Mouse (Mus musculus) midbrain, postnatal 0 days (tissue): ENCODE results near the gene Hrh2. TPM values are rescaled to one million over a fixed set of nuclear protein-coding genes. Genes with fewer than 3 reads are reported as not detected.
A peak's percentile ranks its signal among the peaks of the same experiment; 100 is the strongest.

Experiments
- ATAC-seq: fragments of 200-750 bp; cut with Nextera tagmentation; 2 replicates; pipeline ENCODE4 v1.8.0; 2017; ENCODE audit warnings: moderate number of reproducible peaks, mild to moderate bottlenecking, moderate TSS enrichment, moderate library complexity; ENCODE audit not compliant: low FRiP score
- DNase-seq: peaks from one replicate; pipeline ENCODE4 v3.0.0-alpha.2; 2015; ENCODE audit warnings: low spot score
- H3K27ac ChIP-seq: fragments of 300-500 bp; sonication (generic); 2 replicates; pipeline ENCODE4 v1.5.1; 2014; ENCODE audit warnings: low read depth, mild to moderate bottlenecking, low read length, mixed read lengths
- H3K27me3 ChIP-seq: fragments of 300-500 bp; sonication (generic); 2 replicates; pipeline ENCODE4 v1.6.1; 2014; ENCODE audit warnings: low read length, control low read depth, mixed read lengths; ENCODE audit not compliant: insufficient read depth
- H3K36me3 ChIP-seq: fragments of 300-500 bp; sonication (generic); 2 replicates; pipeline ENCODE4 v1.6.1; 2014; ENCODE audit warnings: low read length, control low read depth, mixed read lengths; ENCODE audit not compliant: insufficient read depth
- H3K4me1 ChIP-seq: fragments of 300-500 bp; sonication (generic); 2 replicates; pipeline ENCODE4 v1.6.1; 2014; ENCODE audit warnings: mild to moderate bottlenecking, control low read depth, antibody characterized with exemption, low read length, mixed read lengths; ENCODE audit not compliant: insufficient read depth
- H3K4me2 ChIP-seq: fragments of 300-500 bp; sonication (generic); 2 replicates; pipeline ENCODE4 v1.6.1; 2014; ENCODE audit warnings: low read depth, mild to moderate bottlenecking, low read length, mixed read lengths; ENCODE audit not compliant: poor library complexity, severe bottlenecking
- H3K4me3 ChIP-seq: fragments of 300-500 bp; sonication (generic); 2 replicates; pipeline ENCODE4 v1.5.1; 2014; ENCODE audit warnings: low read depth, mild to moderate bottlenecking, low read length, moderate library complexity
- H3K9ac ChIP-seq: fragments of 300-500 bp; sonication (generic); replicated peaks from 2 replicates; pipeline ENCODE4 v1.6.1; 2014; ENCODE audit warnings: mild to moderate bottlenecking, low read length, moderate library complexity, mixed read lengths; ENCODE audit not compliant: poor library complexity, severe bottlenecking
- H3K9me3 ChIP-seq: fragments of 300-500 bp; sonication (generic); 2 replicates; pipeline ENCODE4 v1.6.1; 2016; ENCODE audit warnings: low read length, control low read depth
- CTCF ChIP-seq: IDR thresholded peaks from 2 replicates; pipeline ENCODE4 v1.5.1; 2016; ENCODE audit warnings: antibody characterized with exemption, mild to moderate bottlenecking
- WGBS: fragments of 180-500 bp; shearing (Covaris S2); extraction: QIAGEN DNeasy Blood & Tissue Kit; methylation state at CpG from one replicate; pipeline ENCODE4 v1.1.7; 2014; 5-methylcytosine and 5-hydroxymethylcytosine counted together
- polyA plus RNA-seq: library from polyadenylated mRNA; unstranded; fragments of >200 nt; fragmentation: Nextera tagmentation; extraction: Ambion mirVana; gene quantifications from 2 replicates; pipeline ENCODE4 v1.2.1, GENCODE M21; 2015
- total RNA-seq: library from RNA; depleted of rRNA; stranded (reverse); fragments of >200 nt; gene quantifications from 2 replicates; pipeline ENCODE4 v1.2.3, GENCODE M21; 2014

The Hrh2 gene
- total and polyA plus RNA-seq, 2 experiments from 2014 or later: 1.2 to 2.0 TPM

DNA sequence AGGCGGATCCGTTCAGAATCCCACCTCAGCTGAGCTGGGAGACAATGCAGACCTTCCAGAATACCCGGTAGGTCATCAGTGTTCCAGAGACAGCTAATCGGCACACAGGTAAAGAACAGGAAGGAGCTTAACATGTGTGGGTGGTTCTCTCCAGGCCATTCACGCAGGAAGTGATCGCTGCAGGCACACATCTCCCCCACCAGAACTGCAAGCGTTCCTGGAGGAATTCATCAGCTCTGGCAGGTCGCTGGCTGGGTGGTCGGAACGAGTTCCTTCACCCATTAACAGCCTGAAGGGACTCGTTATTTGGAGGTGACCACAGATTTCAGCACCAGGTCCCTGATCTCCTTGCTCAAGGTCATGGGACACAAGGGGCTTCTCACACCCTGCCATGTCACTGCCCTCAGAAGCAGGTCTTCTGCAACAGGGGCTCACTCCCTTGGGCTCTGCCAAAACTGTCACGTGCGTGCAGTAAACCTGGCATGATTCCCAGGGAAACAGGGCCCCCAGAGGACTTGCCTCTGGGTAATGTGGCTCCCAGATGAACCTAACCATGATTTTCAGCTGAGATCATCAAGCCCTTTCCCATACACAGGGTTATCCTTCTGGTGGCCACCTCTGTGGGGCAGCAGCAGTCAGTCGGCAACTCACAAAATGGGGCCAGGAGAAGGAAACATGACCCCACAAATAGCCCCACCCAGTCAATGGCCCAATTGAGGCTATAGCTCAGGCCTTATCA, 46.8 kb downstream of the Hrh2 start:
- 57% methylated on average over 14 of the region's 14 CpGs for WGBS
- H3K27me3 ChIP-seq: no peaks in the 10 kb centered on the region
- ATAC-seq: no peak

DNA sequence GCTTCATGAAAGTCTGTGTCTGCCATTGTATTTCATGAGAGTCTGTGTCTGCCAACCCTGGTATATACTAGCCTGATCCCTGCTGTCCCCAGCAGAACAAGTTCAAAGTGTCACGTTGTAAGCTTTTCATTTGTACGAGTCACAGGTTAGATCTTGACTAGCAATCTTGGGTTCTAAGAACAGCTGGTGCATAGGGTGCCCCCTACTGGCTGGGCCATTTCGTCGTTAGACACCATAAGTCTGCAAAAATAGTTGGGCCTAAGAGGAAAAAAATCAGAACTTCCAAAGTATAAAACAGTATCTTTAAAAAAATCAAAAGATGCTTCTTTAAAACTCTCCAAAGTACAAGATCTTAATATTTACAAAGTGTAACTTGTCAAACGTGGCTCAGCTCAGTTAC, 50.5 kb downstream of the Hrh2 start:
- no peak overlapping the region for H3K27ac ChIP-seq
- no peak overlapping the region for H3K4me3 ChIP-seq
- peak; percentile 33 for TF ChIP-seq CTCF
- DNase-seq: no peak
- no peaks in the 10 kb centered on the region for H3K9me3 ChIP-seq
- no peaks in the 10 kb centered on the region for H3K27me3 ChIP-seq
- H3K36me3 ChIP-seq: no peaks in the 10 kb centered on the region
- WGBS: 65% methylated on average over 5 of the region's 5 CpGs
- no peak for ATAC-seq
- no peak overlapping the region for H3K9ac ChIP-seq
- H3K4me2 ChIP-seq: no peak overlapping the region
- H3K4me1 ChIP-seq: no peaks in the 10 kb centered on the region

More for the DNA sequence above, 46.8 kb downstream of the Hrh2 start:
- H3K4me1 ChIP-seq: no peaks in the 10 kb centered on the region
- no peak overlapping the region for H3K9ac ChIP-seq
- H3K36me3 ChIP-seq: no peaks in the 10 kb centered on the region
- H3K9me3 ChIP-seq: no peaks in the 10 kb centered on the region
- peak; percentile 31 for DNase-seq
- TF ChIP-seq CTCF: no peak
- no peak overlapping the region for H3K27ac ChIP-seq
- H3K4me2 ChIP-seq: no peak overlapping the region
- H3K4me3 ChIP-seq: no peak overlapping the region

DNA sequence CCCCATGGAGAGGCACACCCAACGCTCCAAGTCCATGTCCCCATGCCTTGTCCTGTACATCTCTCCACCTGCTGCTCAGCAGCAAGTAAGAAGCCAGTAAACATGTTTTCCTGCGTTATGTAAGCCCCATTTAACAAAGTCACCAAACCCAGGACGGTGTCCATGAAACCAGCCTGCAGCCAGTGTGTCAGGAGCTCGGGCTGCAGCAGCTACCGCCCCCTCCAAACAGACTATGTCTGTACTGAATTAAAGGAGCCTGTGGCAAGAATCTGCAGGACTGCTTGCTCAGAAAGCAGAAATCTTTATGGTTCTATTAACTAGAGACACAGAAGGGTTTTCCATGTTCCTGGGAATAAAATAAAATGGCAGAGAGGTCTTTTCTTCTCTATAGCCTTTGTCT, 53.3 kb downstream of the Hrh2 start:
- DNase-seq: no peak
- no peak overlapping the region for H3K27ac ChIP-seq
- H3K4me1 ChIP-seq: peaks cover 2% of the 10 kb centered on the region; the same call in 1 of the 2 replicates
- WGBS: 63% methylated on average over 5 of the region's 5 CpGs
- no peaks in the 10 kb centered on the region for H3K9me3 ChIP-seq
- no peak for ATAC-seq
- no peak for TF ChIP-seq CTCF
- H3K9ac ChIP-seq: no peak overlapping the region
- H3K36me3 ChIP-seq: no peaks in the 10 kb centered on the region
- H3K4me3 ChIP-seq: no peak overlapping the region
- H3K27me3 ChIP-seq: no peaks in the 10 kb centered on the region
- H3K4me2 ChIP-seq: no peak overlapping the region

DNA sequence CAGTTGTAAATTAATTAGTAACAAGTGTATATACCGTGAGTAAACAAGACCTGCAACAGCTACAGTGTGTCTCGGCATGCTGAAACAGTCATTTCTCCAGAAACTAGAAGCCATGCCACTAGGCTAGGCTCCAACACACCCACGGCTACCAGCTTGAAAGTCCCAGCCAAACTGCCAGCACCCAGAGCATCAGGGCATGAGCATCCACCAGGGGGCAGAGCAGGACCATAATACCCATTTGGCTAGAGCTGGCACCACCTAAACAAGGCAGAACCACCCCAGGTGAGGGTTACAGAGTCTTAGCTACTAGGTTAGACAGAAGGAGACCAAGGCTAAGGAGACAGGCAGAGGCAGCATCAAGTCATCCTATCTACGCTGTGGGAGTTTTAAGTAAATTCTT, 55.6 kb downstream of the Hrh2 start:
- peak; percentile 97 for TF ChIP-seq CTCF
- no peaks in the 10 kb centered on the region for H3K9me3 ChIP-seq
- peak; percentile 67; the same call in 1 of the 2 replicates for ATAC-seq
- 23% methylated on average over 4 of the region's 4 CpGs for WGBS
- H3K27ac ChIP-seq: no peak overlapping the region
- no peaks in the 10 kb centered on the region for H3K27me3 ChIP-seq
- DNase-seq: peak; percentile 94
- no peak overlapping the region for H3K9ac ChIP-seq
- H3K36me3 ChIP-seq: no peaks in the 10 kb centered on the region
- peaks cover 3% of the 10 kb centered on the region; the same call in 1 of the 2 replicates for H3K4me1 ChIP-seq
- no peak overlapping the region for H3K4me2 ChIP-seq
- no peak overlapping the region for H3K4me3 ChIP-seq

DNA sequence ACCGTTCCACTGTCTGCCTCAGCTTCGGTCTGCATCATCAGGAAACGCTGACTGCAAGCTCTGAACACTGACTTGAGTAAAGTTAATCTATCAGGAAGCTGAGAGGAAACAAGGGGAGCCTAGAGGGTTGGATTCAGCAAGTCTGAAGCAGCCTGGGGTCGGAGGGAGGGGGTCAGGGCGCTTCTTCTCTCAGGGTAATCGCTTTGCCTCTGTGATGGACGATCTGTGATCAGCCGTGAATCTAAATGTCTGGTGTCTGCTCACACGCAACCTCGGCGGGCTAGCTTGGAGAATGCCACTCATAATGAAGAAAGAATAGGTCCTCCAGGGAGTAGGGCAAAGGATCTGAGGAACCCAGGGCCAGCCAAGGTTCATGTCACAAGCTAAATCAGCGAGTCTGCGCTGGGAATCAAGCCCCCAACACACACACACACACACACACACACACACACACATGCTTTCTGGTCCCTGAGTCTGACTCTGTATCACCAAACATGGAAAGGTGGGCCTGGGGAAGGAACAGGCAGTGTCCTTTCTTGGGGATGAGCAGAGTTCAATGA, 56.6 kb downstream of the Hrh2 start:
- WGBS: 64% methylated on average over 13 of the region's 13 CpGs
- TF ChIP-seq CTCF: no peak

DNA sequence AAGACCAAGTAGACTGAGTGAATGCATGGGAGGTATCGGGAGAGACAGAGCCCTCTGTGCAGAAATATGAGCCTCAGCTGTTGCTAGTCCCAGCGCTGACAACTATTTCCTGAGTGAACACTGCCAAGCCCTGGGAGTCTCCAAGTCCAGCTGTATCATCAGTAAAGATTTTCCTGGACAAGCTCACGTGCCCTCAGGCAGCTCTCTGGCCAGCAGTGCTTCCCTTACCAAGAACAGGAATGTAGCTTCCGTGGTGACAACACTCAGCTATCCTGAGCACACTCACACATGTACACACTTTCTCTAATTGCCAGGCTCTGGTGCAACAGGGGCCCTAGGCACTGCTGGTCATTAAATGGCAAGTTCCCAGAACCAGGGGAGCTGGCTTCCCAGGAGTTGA, 57.1 kb downstream of the Hrh2 start:
- Histone ChIP-seq H3K27me3 (no peaks in the 10 kb centered on the region), H3K27ac (no peak overlapping the region), H3K9ac (no peak overlapping the region), H3K4me2 (no peak overlapping the region), H3K9me3 (no peaks in the 10 kb centered on the region), H3K4me3 (no peak overlapping the region), H3K36me3 (no peaks in the 10 kb centered on the region), H3K4me1 (peaks cover 3% of the 10 kb centered on the region; the same call in 1 of the 2 replicates)
- no peak for ATAC-seq
- WGBS: 51% methylated on average over 4 of the region's 4 CpGs
- DNase-seq: peak; percentile 55
- no peak for TF ChIP-seq CTCF

More for the DNA sequence above, 56.6 kb downstream of the Hrh2 start:
- Histone ChIP-seq H3K4me3 (no peak overlapping the region), H3K4me1 (peaks cover 3% of the 10 kb centered on the region; the same call in 1 of the 2 replicates), H3K36me3 (no peaks in the 10 kb centered on the region), H3K9ac (no peak overlapping the region), H3K27me3 (no peaks in the 10 kb centered on the region), H3K27ac (no peak overlapping the region), H3K4me2 (no peak overlapping the region), H3K9me3 (no peaks in the 10 kb centered on the region)
- ATAC-seq: no peak
- DNase-seq: no peak
